Mouse (Mus musculus) megakaryocyte, embryonic 14.5 days (primary cell): ENCODE results near the gene Xntrpc.

Experiments
- FLI1 ChIP-seq: IDR thresholded peaks from 2 replicates; pipeline ENCODE4 v1.6.1; 2012; ENCODE audit warnings: low read length, inconsistent platforms, mixed read lengths
- GATA1 ChIP-seq: IDR thresholded peaks from 3 replicates; pipeline ENCODE4 v1.6.1; 2012; ENCODE audit warnings: mixed read lengths, low read length, inconsistent platforms, borderline replicate concordance

DNA sequence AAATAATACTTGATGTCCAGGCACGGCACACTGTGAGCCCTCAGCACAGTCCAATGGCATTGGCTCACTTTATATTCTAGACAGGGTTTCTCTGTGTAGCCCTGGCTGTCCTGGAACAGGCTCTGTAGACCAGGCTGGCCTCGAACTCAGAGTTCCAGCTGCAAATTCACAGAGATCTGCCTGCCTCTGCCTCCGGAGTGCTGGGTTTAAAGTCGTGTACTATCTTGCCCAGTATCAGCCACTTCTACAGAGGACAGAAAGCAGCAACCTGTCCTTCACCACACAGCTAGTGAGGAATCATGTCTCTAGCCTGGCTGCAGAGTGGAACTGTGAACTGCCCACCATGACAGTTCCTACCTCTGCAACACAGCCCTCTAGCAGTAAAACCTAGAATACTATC lies 44.2 kb downstream of the Xntrpc start:
- TF ChIP-seq FLI1 (no peak), GATA1 (no peak)
